Mouse (Mus musculus) cerebellum, adult 9-10 months (tissue): ENCODE data around the gene Krtap12-1.
"Not testable (repeated sequence)": the region's sequence is repeated elsewhere in the genome, so short reads cannot be mapped to it uniquely, and the experiment has no call there.

Experiments used
- DNase-seq: peaks from one replicate; pipeline ENCODE4 v3.0.0; 2022

Gene Krtap12-1

DNA sequence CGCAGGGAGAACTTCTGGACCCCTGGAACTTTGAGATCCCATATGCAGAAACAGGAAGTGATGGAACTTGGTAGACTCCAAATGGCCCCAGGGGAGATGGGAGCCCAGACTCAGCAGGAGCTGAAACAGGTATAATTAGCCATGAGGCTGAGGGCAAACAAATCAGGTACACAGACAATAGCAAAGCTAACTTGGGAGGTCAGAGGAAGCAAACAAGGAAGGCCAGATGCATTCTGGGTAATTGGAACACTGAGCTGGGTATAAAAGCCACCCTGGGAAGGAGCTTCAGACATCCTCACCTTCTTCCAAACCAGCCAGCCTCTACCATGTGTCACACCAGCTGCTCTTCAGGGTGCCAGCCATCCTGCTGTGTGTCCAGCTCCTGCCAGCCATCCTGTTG, at the start of gene Krtap12-1:
TSS of gene Krtap12-1 (plus strand) at position 301 of the 400 bp plus-strand sequence.
- DNase-seq: not testable (repeated sequence)

GRCm38 (mm10) chr10:77670710-77671109, 49.7 kb upstream of the Krtap12-1 start:
- no peak for DNase-seq

- DNase-seq: no peak
These were observed 48.9 kb upstream of the Krtap12-1 start for GRCm38 (mm10) chr10:77671519-77671918.

DNA sequence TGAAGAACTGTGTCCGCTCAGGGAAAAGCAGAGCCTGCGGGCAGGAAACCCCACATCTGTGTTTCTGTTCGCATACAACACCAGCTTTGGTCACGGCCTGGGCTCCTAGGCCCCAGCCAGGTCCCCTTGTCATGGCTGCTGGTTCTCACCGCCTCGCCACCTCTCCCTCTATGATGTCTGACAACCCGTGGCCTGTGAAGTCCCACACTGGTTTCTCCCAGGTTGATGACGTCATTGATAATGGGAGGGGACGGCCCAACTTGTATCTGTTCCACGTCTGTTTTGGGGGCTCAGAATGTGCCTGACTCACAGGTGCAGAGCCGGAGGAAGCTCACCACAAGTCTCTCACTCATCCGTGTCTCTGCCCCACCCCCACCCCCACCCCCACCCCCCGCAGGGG, 46.6 kb upstream of the Krtap12-1 start:
- DNase-seq: no peak

DNA sequence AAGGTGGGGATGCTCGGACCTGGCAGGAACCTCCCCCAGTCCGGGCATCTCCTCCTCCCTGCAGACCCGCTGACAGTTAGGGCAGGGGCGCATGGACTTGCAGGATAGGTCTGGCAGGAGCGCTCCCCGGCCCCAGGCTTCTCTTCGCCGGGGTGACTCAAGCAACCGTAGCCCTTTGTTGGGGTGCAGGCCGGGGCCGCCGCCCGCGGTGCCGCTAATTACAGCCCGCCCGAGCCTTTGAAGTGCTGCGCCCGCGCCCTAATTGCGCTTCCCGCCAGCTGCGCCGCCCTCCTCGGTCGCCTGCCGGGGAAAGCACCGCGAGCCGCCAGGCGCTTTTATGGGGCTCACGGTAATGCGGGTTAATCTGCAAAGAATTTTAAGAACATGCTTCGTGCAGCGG, 42.8 kb upstream of the Krtap12-1 start:
- DNase-seq: no peak

DNA sequence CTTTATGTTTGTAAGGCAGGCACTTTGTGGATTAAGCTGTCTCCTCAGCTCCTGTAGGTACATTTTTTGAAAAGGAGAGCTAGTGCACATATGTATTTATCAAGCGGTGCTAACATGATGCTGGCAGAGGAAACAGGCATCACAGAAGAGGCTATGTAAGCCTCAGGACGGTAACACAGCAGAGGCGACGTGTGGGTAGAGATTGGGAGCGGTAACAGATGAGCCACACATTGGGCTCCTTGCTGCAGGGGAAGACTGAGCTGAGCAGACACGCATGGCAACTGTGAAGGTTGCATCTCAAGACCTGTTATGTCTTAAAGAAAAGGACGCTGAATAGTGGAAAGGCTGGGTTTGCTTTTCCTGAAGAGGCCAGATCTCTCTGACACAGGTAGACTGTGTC, 37.4 kb upstream of the Krtap12-1 start:
- no peak for DNase-seq

- DNase-seq: no peak
These were observed 36.2 kb upstream of the Krtap12-1 start for GRCm38 (mm10) chr10:77684181-77684580.

DNA sequence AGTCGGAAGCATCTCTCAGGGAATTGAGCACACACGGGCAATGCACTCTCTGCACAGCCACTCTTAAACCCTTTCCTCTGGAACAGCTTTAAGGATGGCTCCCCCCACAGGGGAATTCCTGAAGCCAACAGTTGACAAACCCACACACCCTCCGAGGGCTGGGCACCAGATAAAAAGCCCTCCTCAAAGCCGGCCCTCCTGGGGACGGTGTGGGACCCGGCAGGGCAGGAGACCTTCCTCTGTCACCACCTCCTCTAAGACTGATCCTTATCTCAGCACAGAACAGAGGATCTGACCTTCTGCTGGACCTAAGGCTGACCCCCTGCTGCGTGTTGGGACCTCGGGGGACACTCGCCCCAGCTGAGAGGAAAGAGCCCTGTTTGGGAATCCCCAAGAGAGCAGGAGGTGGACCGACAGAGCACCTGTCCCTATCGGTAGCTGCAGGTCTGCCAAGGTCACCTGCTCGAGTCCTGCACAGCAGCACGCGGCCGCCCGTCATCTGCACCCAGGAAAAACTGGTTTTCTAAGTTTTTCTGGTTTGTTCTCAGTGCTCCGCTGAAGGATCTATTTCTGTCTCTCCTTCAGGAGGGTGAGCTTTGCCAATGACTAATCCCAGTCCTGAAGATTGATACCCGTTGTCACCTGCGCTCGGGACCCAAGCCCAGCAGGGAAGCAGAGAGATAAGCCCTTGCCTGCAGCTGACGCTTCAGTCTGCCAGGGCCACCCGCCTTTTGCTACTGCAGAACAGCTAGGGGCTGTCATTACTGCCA, 34.3 kb upstream of the Krtap12-1 start, which contains the start of gene Tspear:
TSS of gene Tspear (plus strand) at position 675 of the 770 bp plus-strand sequence.
- DNase-seq: no peak

DNA sequence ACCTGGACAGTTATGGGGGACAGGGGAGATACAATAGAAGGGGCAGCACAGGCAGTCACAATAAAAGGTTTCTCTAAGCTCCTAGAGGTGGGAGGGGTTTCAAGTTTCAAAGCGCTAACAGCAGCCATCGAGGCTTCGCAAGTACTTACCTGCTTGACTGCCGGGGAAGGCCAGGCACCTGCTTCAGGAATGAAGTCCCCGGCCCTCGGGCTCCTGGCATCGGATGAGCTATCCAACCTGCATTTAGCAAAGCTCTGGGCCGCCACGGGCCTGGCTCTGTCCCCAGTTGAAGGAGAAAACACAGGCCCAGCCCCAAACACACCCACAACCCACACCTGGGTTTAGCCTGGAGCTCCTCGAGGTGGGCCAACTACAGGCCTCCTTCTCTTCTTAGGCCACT, 33.4 kb upstream of the Krtap12-1 start:
- DNase-seq: no peak

DNA sequence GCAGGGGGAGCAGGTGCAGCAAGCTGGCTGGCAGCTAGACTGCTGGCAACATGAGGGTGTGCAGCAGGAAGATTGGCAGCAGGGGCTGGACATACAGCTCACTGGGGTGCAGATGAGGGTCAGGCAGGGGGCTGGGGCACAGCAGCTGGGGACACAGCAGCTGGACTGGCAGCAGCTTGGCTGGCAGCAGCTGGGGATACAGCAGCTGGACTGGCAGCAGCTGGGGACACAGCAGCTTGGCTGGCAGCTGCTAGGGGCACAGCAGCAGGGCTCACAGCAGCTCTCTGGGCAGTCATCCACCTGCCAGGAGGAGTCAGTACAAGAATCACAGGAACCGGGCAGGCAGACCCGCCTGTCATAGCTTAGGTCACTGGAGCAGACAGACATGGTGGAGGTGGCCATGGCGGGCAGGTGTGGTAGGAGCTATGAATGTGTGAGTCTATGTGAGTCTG, 30.0 kb upstream of the Krtap12-1 start, which contains the start of gene Gm19402:
TSS of gene Gm19402 (minus strand) at position 402 of the 452 bp plus-strand sequence.
- not testable (repeated sequence) for DNase-seq

GRCm38 (mm10) chr10:77697133-77697532, 23.3 kb upstream of the Krtap12-1 start, which contains the start of gene Gm9508:
TSS of gene Gm9508 (minus strand) at chr10:77697233.
- no peak for DNase-seq

DNA sequence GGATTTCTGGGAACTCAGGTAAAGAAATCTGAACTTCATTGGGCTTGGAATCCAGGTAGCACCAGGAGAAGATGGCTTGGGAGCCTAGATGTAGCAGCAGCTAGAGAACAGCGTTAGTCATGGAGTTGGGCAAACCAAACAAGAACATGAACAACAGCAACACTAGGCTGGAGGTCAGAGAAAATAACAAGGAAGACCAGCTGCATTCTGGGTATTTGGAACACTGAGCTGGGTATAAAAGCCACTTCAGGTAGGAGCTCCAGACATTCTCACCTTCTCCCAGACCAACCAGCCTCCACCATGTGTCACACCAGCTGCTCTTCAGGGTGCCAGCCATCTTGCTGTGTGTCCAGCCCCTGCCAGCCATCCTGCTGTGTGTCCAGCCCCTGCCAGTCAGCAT, 14.1 kb upstream of the Krtap12-1 start, which contains the start of gene Gm10272:
TSS of gene Gm10272 (plus strand) at position 301 of the 400 bp plus-strand sequence.
- DNase-seq: no peak

- DNase-seq: no peak
These were observed 10.6 kb upstream of the Krtap12-1 start for GRCm38 (mm10) chr10:77709831-77710230.

DNA sequence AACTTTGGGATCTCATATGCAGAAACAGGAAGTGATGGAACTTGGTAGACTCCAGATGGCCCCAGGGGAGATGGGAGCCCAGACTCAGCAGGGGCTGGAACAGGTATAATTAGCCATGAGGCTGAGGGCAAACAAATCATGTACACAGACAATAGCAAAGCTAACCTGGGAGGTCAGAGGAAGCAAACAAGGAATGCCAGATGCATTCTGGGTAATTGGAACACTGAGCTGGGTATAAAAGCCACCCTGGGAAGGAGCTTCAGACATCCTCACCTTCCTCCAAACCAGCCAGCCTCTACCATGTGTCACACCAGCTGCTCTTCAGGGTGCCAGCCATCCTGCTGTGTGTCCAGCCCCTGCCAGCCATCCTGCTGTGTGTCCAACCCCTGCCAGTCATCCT, 9.2 kb upstream of the Krtap12-1 start, which contains the start of gene Gm10024:
TSS of gene Gm10024 (plus strand) at position 301 of the 400 bp plus-strand sequence.
- not testable (repeated sequence) for DNase-seq

- DNase-seq: no peak
These were observed 6.7 kb upstream of the Krtap12-1 start for GRCm38 (mm10) chr10:77713734-77714133.

DNA sequence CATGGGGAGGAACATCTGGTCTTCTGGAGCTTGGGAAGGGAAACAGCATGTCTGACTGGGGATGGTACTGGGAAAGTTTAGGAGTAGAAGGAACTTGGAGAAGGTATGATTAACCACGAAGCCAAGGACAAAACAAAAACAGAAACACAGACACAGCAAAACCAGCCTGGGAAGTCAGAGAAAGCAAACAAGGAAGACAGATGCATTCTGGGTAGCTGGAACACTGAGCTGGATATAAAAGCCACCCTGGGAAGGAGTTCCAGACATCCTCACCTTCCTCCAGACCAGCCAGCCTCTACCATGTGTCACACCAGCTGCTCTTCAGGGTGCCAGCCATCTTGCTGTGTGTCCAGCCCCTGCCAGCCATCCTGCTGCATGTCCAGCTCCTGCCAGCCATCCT, 4.9 kb upstream of the Krtap12-1 start, which contains the start of gene Gm10142:
TSS of gene Gm10142 (plus strand) at position 301 of the 400 bp plus-strand sequence.
- DNase-seq: no peak

GRCm38 (mm10) chr10:77724855-77725254, 4.5 kb downstream of the Krtap12-1 start:
- no peak for DNase-seq

DNA sequence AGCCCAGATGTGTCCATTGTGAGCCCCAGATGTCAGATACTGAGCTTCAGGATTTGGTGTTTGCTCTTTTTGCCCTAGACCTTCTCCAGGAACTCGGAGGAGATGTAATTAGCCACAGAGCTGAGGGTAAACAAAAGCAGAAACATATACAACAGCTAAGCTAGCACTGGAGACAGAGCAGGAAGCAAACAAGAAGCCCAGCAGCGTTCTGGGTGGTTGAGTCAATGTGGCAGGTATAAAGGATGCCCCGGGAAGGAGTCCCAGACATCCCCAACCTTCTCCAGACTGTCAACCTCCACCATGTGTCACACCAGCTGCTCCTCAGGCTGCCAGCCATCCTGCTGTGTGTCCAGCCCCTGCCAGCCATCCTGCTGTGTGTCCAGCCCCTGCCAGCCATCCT, 5.8 kb downstream of the Krtap12-1 start, which contains the start of gene Gm10100:
TSS of gene Gm10100 (plus strand) at position 301 of the 400 bp plus-strand sequence.
- DNase-seq: peak; percentile 6

GRCm38 (mm10) chr10:77728280-77728679, 7.9 kb downstream of the Krtap12-1 start:
- DNase-seq: no peak

DNA sequence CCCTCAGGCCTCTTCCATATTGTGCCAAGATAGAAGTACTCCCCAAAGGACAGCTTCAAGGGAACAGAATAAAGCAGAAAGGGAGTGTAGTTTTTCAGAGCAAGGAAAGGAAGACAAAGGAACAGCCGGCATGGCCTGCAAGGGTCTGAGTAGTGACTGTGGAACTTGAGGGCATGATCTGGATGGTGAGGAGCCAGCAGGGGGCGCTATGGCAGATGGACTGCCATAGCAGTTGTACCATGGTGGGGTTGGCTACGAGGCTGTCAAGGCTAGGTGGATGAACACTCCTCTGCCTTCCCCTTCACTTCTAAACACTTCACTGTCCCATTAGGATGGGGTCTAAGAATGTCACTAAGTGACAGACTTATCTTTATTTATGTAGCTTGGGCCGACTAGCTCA, 8.8 kb downstream of the Krtap12-1 start:
- DNase-seq: no peak

DNA sequence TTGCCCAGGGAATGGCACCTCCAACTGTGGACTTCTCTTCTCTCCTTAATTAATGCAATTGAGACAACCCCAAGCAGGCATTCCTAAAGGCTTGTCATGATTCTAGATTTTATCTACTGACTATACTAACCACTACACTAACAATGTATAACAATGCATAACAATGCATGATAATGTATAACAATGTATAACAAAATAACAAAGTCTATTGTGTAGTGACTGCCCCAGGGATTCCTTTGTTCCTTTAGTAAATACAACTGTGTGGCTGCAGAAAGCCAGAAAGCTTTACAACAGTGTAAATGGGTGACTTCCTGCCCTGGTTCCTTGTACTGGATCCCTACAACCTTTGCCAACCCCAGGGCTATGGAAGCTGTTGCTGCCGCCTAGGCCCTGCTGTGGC, 15.5 kb downstream of the Krtap12-1 start:
- DNase-seq: no peak

DNA sequence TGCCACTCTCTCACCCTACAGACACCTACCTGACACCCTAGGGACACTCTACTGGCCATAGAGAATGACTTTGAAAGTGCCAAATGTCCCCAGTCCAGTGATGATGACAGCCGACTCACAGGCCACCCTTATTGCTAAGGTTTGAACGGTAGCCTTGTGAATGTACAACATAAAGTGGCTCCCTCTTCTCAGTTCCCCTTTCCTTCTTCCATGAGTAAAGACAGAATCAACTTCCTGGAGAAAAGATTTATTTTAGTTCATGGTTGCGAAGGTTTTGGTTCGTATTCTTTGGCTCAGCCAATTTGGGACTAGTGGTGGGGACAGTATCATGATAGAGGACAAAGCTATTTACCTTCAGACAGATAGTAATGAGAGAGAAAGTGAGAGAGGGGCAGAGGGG, 18.5 kb downstream of the Krtap12-1 start:
- no peak for DNase-seq

DNA sequence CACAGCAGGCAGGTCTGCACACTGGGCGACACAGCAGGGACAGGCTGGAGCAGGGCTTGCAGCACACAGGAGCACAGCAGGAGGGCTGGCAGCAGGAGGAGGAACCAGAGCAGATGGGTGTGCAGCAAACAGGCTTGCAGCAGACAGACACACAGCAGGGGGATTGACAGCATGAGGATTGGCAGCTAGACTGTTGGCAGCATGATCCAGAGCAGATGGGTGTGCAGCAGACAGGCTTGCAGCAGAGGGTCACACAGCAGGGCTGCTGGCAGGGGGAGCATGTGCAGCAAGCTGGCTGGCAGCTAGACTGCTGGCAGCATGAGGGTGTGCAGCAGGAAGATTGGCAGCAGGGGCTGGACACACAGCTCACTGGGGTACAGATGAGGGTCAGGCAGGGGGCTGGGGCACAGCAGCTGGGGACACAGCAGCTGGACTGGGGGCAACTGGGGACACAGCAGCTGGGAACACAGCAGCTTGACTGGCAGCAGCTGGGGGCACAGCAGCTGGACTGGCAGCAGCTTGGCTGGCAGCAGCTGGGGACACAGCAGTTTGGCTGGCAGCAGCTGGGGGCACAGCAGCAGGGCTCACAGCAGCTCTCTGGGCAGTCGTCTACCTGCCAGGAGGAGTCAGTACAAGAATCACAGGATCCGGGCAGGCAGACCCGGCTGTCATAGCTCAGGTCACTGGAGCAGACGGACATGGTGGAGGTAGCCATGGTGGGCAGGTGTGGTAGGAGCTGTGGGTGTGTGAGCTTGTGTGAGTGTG, 21.7 kb downstream of the Krtap12-1 start, which contains the start of gene Gm18596:
TSS of gene Gm18596 (minus strand) at position 715 of the 765 bp plus-strand sequence.
- peak; percentile 13 for DNase-seq
